Mouse (Mus musculus): Measurements from ENCODE around the gene Gclc.

DNA sequence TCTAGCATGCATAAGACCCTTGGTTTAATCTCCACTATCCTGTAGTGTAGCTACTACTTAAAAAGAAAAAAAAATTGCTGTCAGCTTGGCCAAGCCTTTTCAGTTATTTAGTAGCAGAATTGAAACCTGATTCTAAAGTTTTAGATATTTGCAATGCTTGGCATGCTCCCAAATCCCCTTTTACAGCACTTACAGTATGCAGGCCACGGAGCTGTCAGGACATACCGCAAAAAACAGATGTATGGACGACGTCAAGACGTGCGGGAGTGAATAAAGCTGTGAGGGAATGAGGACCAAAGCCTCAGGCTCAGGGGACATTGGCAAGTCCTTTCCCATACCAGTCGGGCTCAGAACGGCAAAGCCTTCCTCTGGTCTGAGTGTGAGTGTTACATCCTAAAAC lies 4.1 kb downstream of the Gclc start:
- TF ChIP-seq CTCF (IDR thresholded peaks at IDR 0.05; ENCODE audit: insufficient read depth, low read length) (no peak), POLR2A (IDR thresholded peaks at IDR 0.05; ENCODE audit: borderline replicate concordance, extremely low read depth, low read depth, low read length) (no peak)
